Mouse (Mus musculus) hindbrain, embryonic 14.5 days (tissue): ENCODE measurements around the gene Nrsn2. TPM values are rescaled to one million over a fixed set of nuclear protein-coding genes. Genes with fewer than 3 reads are reported as not detected.

ENCODE experiments used
- ATAC-seq: fragments of 200-750 bp; cut with Nextera tagmentation; 2 replicates; pipeline ENCODE4 v1.8.0; 2017; ENCODE audit warnings: moderate number of reproducible peaks, mild to moderate bottlenecking, moderate TSS enrichment, moderate library complexity; ENCODE audit not compliant: low FRiP score
- DNase-seq: peaks from one replicate; pipeline ENCODE4 v3.0.0-alpha.2; 2015; ENCODE audit warnings: low spot score
- H3K27ac ChIP-seq: fragments of 300-500 bp; sonication (generic); 2 replicates; pipeline ENCODE4 v1.5.1; 2014; ENCODE audit warnings: mild to moderate bottlenecking, moderate library complexity
- H3K27me3 ChIP-seq: fragments of 300-500 bp; sonication (generic); 2 replicates; pipeline ENCODE4 v1.6.1; 2014; ENCODE audit warnings: mild to moderate bottlenecking, low read length, mixed read lengths; ENCODE audit not compliant: control insufficient read depth, insufficient read depth
- H3K36me3 ChIP-seq: fragments of 300-500 bp; sonication (generic); replicated peaks from 2 replicates; pipeline ENCODE4 v1.6.1; 2014; ENCODE audit not compliant: control insufficient read depth, insufficient read depth
- H3K4me1 ChIP-seq: fragments of 300-500 bp; sonication (generic); replicated peaks from 2 replicates; pipeline ENCODE4 v1.6.1; 2014; ENCODE audit warnings: antibody characterized with exemption, low read length, mixed read lengths; ENCODE audit not compliant: control insufficient read depth, insufficient read depth
- H3K4me2 ChIP-seq: fragments of 300-500 bp; sonication (generic); replicated peaks from 2 replicates; pipeline ENCODE4 v1.6.1; 2014; ENCODE audit warnings: mild to moderate bottlenecking, moderate library complexity
- H3K4me3 ChIP-seq: fragments of 300-500 bp; sonication (generic); replicated peaks from 2 replicates; pipeline ENCODE4 v1.5.1; 2014; ENCODE audit warnings: mild to moderate bottlenecking, low read length
- H3K9ac ChIP-seq: fragments of 300-500 bp; sonication (generic); 2 replicates; pipeline ENCODE4 v1.6.1; 2014
- H3K9me3 ChIP-seq: fragments of 300-500 bp; sonication (generic); 2 replicates; pipeline ENCODE4 v1.6.1; 2016; ENCODE audit warnings: low read length; ENCODE audit not compliant: control insufficient read depth
- WGBS: fragments of 180-500 bp; shearing (Covaris S2); extraction: QIAGEN DNeasy Blood & Tissue Kit; methylation state at CpG from one replicate; pipeline ENCODE4 v1.1.7; 2014; 5-methylcytosine and 5-hydroxymethylcytosine counted together
- polyA plus RNA-seq: library from polyadenylated mRNA; unstranded; fragments of >200 nt; fragmentation: Nextera tagmentation; extraction: Ambion mirVana; gene quantifications from 2 replicates; pipeline ENCODE4 v1.2.1, GENCODE M21; 2014

Gene Nrsn2
- 48.0 and 56.9 TPM in 2 replicates for polyA plus RNA-seq

DNA sequence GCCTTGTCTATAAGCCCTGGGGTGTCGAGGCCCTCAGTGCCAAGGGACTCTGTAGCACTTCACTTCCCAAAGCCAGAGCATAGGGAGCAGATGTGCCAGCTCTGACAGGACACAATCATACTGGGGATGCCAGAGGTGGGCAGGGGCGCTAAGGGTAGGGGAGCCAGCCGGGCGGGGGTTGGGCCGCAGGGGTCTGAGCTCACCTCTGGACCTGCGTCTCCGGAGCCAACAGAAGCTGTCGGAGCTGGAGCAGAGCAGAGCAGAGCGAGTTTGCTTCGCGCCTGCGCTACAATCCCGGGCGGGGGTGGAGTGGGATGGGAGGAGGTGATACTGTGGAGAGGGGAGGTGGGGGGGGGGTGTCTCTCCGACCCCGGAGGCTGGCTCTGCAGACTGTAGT lies at the start of gene Nrsn2:
Gene Nrsn2, minus strand, starts transcription at position 294 of the 397 bp plus-strand sequence.
- Histone ChIP-seq H3K27me3 (no peaks in the 10 kb centered on the region), H3K9ac (peak within 1 kb of the TSS; percentile 61), H3K4me2 (peak within 1 kb of the TSS; percentile 70), H3K4me1 (peaks cover 19% of the 10 kb centered on the region), H3K9me3 (no peaks in the 10 kb centered on the region), H3K36me3 (no peaks in the 10 kb centered on the region), H3K4me3 (peak within 1 kb of the TSS; percentile 37), H3K27ac (peak within 1 kb of the TSS; percentile 94)
- 2% methylated on average over 16 of the region's 16 CpGs for WGBS
- ATAC-seq (peak; percentile 85), DNase-seq (peak; percentile 57)

GRCm38 (mm10) chr2:152415786-152416185 lies 39.3 kb upstream of the Nrsn2 start:
- Histone ChIP-seq H3K36me3 (no peaks in the 10 kb centered on the region), H3K4me2 (peak overlapping the region; percentile 98), H3K27me3 (no peaks in the 10 kb centered on the region), H3K4me1 (peaks cover 26% of the 10 kb centered on the region), H3K9me3 (peaks cover 4% of the 10 kb centered on the region; the same call in 1 of the 2 replicates), H3K9ac (peak overlapping the region; percentile 86; the same call in 1 of the 2 replicates), H3K27ac (peak overlapping the region; percentile 92; the same call in 1 of the 2 replicates), H3K4me3 (peak overlapping the region; percentile 90; the same call in 1 of the 2 replicates)
- 98% methylated on average over 3 of the region's 3 CpGs for WGBS
- ATAC-seq = no peak
- DNase-seq = no peak

- WGBS = 35% methylated on average over 4 of the region's 4 CpGs
- H3K4me1 ChIP-seq = peaks cover 31% of the 10 kb centered on the region
- peak within 1 kb of the TSS; percentile 86 for H3K9ac ChIP-seq
- H3K27me3 ChIP-seq = no peaks in the 10 kb centered on the region
- ATAC-seq (no peak), DNase-seq (no peak)
- peak within 1 kb of the TSS; percentile 92 for H3K27ac ChIP-seq
- peaks cover 4% of the 10 kb centered on the region; the same call in 1 of the 2 replicates for H3K9me3 ChIP-seq
- H3K4me3 ChIP-seq = peak within 1 kb of the TSS; percentile 90
- peak within 1 kb of the TSS; percentile 98 for H3K4me2 ChIP-seq
- no peaks in the 10 kb centered on the region for H3K36me3 ChIP-seq
These were observed 38.8 kb upstream of the Nrsn2 start, which contains the start of gene 6820408C15Rik for GRCm38 (mm10) chr2:152415287-152415686. Gene 6820408C15Rik (plus strand): TSS chr2:152415587.

DNA sequence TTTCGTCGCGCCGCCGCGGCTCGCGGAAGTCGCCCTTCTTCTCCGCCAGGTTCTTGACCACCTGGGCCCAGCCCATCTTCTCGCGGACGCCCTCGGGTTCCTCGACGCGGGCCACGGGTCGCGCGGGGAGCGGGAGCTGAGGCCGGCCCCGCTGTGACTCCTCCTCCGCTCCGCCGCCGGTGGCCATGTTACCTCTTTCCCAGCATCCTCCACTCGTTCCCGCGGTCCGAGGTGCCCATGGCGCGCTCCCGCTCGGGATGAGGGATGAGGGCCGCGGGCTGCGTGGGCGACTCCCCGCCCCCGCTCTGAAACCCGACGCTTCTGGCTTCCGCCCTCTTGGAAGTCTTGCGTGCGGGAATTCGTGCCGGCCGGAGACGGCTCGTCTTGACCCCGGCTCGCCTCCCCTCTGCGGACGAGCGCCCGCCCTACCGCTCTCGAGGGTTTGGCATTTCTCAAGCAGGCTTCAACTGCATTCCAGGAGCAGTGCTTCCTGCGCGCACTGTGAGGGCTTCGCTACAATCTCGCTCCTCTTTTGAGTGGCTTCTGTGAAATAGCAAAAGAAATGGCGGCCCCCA lies 38.2 kb upstream of the Nrsn2 start, which contains the start of gene Zcchc3:
Gene Zcchc3, minus strand, starts transcription at position 437 of the 575 bp plus-strand sequence.
- H3K9ac ChIP-seq = peak within 1 kb of the TSS; percentile 86
- ATAC-seq (peak; percentile 80), DNase-seq (peak; percentile 82)
- peaks cover 4% of the 10 kb centered on the region; the same call in 1 of the 2 replicates for H3K9me3 ChIP-seq
- peak within 1 kb of the TSS; percentile 90 for H3K4me3 ChIP-seq
- WGBS = under 1% methylated on average over 65 of the region's 65 CpGs
- peak within 1 kb of the TSS; percentile 98 for H3K4me2 ChIP-seq
- peaks cover 34% of the 10 kb centered on the region for H3K4me1 ChIP-seq
- no peaks in the 10 kb centered on the region for H3K27me3 ChIP-seq
- H3K27ac ChIP-seq = peak within 1 kb of the TSS; percentile 92
- H3K36me3 ChIP-seq = no peaks in the 10 kb centered on the region

- peaks cover 34% of the 10 kb centered on the region for H3K4me1 ChIP-seq
- H3K27me3 ChIP-seq = no peaks in the 10 kb centered on the region
- peaks cover 4% of the 10 kb centered on the region; the same call in 1 of the 2 replicates for H3K9me3 ChIP-seq
- under 1% methylated on average over 76 of the region's 86 CpGs for WGBS
- peak overlapping the region; percentile 92 for H3K27ac ChIP-seq
- ATAC-seq (peak; percentile 16; the same call in 1 of the 2 replicates), DNase-seq (no peak)
- H3K9ac ChIP-seq = peak overlapping the region; percentile 86
- H3K36me3 ChIP-seq = no peaks in the 10 kb centered on the region
- peak overlapping the region; percentile 90 for H3K4me3 ChIP-seq
- H3K4me2 ChIP-seq = peak overlapping the region; percentile 98
These were observed 37.5 kb upstream of the Nrsn2 start for GRCm38 (mm10) chr2:152413765-152414584.

- no peak for ATAC-seq
- no peak for DNase-seq
- WGBS = 1% methylated on average over 21 of the region's 21 CpGs
- Histone ChIP-seq H3K27ac (peak overlapping the region; percentile 92), H3K27me3 (no peaks in the 10 kb centered on the region), H3K4me3 (peak overlapping the region; percentile 90), H3K9me3 (peaks cover 4% of the 10 kb centered on the region; the same call in 1 of the 2 replicates), H3K9ac (peak overlapping the region; percentile 86), H3K36me3 (no peaks in the 10 kb centered on the region), H3K4me2 (peak overlapping the region; percentile 98), H3K4me1 (peaks cover 34% of the 10 kb centered on the region)
These were observed 36.8 kb upstream of the Nrsn2 start for GRCm38 (mm10) chr2:152413158-152413764.

GRCm38 (mm10) chr2:152412526-152413157 lies 36.2 kb upstream of the Nrsn2 start:
- Histone ChIP-seq H3K4me1 (peaks cover 34% of the 10 kb centered on the region), H3K27ac (peak overlapping the region; percentile 73), H3K4me2 (peak overlapping the region; percentile 98), H3K27me3 (no peaks in the 10 kb centered on the region), H3K9ac (peak overlapping the region; percentile 86), H3K36me3 (no peaks in the 10 kb centered on the region), H3K9me3 (peaks cover 4% of the 10 kb centered on the region; the same call in 1 of the 2 replicates), H3K4me3 (peak overlapping the region; percentile 90)
- WGBS = 2% methylated on average over 15 of the region's 15 CpGs
- ATAC-seq = no peak
- no peak for DNase-seq

GRCm38 (mm10) chr2:152411471-152411870 lies 35.0 kb upstream of the Nrsn2 start:
- Histone ChIP-seq H3K9ac (peak overlapping the region; percentile 86), H3K4me3 (peak overlapping the region; percentile 90), H3K36me3 (no peaks in the 10 kb centered on the region), H3K4me1 (peaks cover 36% of the 10 kb centered on the region), H3K9me3 (peaks cover 4% of the 10 kb centered on the region; the same call in 1 of the 2 replicates), H3K27ac (peak overlapping the region; percentile 93), H3K4me2 (peak overlapping the region; percentile 98), H3K27me3 (no peaks in the 10 kb centered on the region)
- no peak for ATAC-seq
- WGBS = 5% methylated on average over 7 of the region's 7 CpGs
- no peak for DNase-seq
